Mouse (Mus musculus) kidney, adult 2 months (tissue): ENCODE measurements at regions not wholly inside any gene's neighbourhood (a gene's known extent, or its start where the extent isn't known, plus 50 kb on each side); places are given as distances from the start of the nearest gene placed in this dataset.
A peak's percentile ranks its signal among the peaks of the same experiment; 100 is the strongest.

Experiments used
- DNase-seq: peaks from one replicate; pipeline ENCODE4 v3.0.0; 2021
- H3K27ac ChIP-seq: fragments of 200-500 bp; 2 replicates; pipeline ENCODE4 v1.5.1; 2012; ENCODE audit warnings: low read depth, low read length, control low read depth, inconsistent platforms; ENCODE audit not compliant: insufficient read depth
- H3K27me3 ChIP-seq: fragments of 200-500 bp; replicated peaks from 2 replicates; pipeline ENCODE4 v1.6.1; 2012; ENCODE audit warnings: mild to moderate bottlenecking, moderate library complexity, low read length, inconsistent platforms; ENCODE audit not compliant: control insufficient read depth, insufficient read depth
- H3K36me3 ChIP-seq: fragments of 200-500 bp; 2 replicates; pipeline ENCODE4 v1.6.1; 2012; ENCODE audit warnings: mild to moderate bottlenecking, moderate library complexity, low read length, inconsistent platforms; ENCODE audit not compliant: control insufficient read depth, insufficient read depth
- H3K4me1 ChIP-seq: fragments of 200-500 bp; 2 replicates; pipeline ENCODE4 v1.6.1; 2011; ENCODE audit warnings: low read length; ENCODE audit not compliant: control insufficient read depth, insufficient read depth
- H3K4me3 ChIP-seq: fragments of 200-500 bp; 2 replicates; pipeline ENCODE4 v1.5.1; 2011; ENCODE audit warnings: mild to moderate bottlenecking, low read depth, low read length, control low read depth; ENCODE audit not compliant: insufficient read depth
- CTCF ChIP-seq: fragments of 200-500 bp; conservative IDR thresholded peaks from 2 replicates; pipeline ENCODE4 v1.5.1; 2011; ENCODE audit warnings: low read depth, mild to moderate bottlenecking, control low read depth, low read length, moderate library complexity, mixed read lengths; ENCODE audit not compliant: insufficient read depth, insufficient read length
- POLR2A ChIP-seq: fragments of 200-500 bp; IDR thresholded peaks from one replicate; pipeline ENCODE4 v1.6.1; 2011; ENCODE audit warnings: low read depth, low read length, control low read depth
- whole genome bisulfite sequencing: fragments of 180-500 bp; shearing (Covaris S2); methylation state at CpG from one replicate; pipeline ENCODE4 v1.1.7; 2018; 5-methylcytosine and 5-hydroxymethylcytosine counted together

DNA sequence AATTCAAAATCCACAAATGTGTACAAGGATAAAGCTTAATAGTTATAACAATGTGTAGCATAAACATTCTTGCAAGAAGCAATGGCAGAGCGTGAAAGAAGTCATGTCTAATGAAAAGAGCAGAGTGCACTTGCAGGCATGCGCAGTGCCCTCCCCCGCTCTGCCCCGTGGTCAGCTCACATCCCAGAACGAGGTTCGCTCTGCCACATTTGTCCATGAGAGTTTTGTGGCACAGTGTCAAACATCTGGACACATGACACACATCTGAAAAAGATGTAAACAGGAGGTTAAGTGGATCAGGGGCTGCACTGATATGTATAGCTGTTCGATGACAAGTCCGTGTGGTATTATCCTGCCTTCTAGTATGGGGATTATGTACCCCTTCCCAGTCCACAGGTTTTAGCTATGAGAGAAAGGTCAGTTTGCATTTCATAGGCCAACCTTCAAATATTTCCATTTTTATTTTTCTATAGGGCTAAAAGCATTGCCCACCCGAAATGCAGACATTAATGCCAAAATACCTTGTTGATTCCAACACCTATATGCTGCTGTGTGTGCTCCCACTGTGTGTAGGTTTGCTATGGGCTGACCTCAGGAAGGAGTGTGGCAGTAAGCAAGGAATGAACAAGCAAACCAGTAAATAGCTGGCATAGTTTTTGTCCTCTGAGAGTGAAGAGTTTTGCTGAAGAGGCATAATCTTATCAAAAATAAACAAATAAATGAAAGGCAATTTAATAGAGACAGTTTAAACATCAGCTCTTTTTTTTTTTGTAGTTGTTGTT lies 160.7 kb upstream of the Ccdc54 start:
- WGBS: 66% methylated on average over 9 of the region's 9 CpGs
- Histone ChIP-seq H3K4me1 (peaks cover 13% of the 10 kb centered on the region), H3K4me3 (no peak overlapping the region), H3K27ac (peak overlapping the region; percentile 99), H3K27me3 (no peaks in the 10 kb centered on the region), H3K36me3 (no peaks in the 10 kb centered on the region)
- peak; percentile 6 for DNase-seq
- no peak for TF ChIP-seq POLR2A
- TF ChIP-seq CTCF: no peak

DNA sequence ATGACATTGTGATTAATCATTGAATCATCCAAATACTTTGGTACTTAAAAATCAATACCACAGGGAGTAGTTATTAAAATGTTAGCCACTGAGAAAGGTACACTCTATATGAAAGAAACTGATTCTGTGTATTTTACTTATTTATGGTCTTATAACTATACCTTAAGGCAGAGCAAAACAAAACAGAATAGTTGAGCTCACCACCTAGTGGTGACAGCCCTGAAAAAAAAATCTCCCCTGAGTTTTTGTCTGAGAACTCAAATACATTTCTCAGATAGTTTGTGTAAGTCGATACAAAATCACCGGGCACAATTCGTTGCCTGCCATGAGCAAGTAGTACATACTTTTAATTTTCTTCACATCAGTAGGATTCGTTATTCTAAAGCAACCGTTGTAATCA lies 156.7 kb upstream of the Ccdc54 start:
- WGBS: 91% methylated on average over 5 of the region's 5 CpGs
- Histone ChIP-seq H3K4me3 (no peak overlapping the region), H3K27me3 (no peaks in the 10 kb centered on the region), H3K4me1 (peaks cover 5% of the 10 kb centered on the region; the same call in 1 of the 2 replicates), H3K27ac (no peak overlapping the region), H3K36me3 (no peaks in the 10 kb centered on the region)
- no peak for TF ChIP-seq CTCF
- TF ChIP-seq POLR2A: no peak
- DNase-seq: no peak

DNA sequence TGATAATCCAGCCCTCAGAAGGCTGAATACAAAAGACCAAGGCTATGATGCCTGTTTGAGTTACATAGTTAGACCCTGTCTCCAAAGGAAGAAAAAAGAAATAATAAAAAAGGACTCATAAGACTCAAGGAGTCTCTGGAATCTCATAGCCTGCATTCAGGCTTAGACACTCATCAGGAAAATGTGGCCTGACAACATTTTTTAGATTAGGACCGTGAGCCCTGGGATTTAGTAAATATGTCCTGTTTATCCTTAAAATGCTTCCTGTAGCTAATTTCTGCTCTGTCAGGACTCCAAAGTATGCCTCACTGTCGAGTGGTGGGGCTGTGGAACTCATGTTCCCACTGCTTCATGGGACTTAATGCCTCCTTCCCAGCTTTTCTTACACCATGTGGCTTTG lies 154.8 kb upstream of the Ccdc54 start:
- no peak for DNase-seq
- TF ChIP-seq CTCF: no peak
- TF ChIP-seq POLR2A: no peak
- H3K36me3 ChIP-seq: no peaks in the 10 kb centered on the region
- H3K27ac ChIP-seq: no peak overlapping the region
- H3K4me1 ChIP-seq: no peaks in the 10 kb centered on the region
- H3K4me3 ChIP-seq: no peak overlapping the region
- WGBS: 51% methylated on average over 2 of the region's 2 CpGs
- H3K27me3 ChIP-seq: no peaks in the 10 kb centered on the region

DNA sequence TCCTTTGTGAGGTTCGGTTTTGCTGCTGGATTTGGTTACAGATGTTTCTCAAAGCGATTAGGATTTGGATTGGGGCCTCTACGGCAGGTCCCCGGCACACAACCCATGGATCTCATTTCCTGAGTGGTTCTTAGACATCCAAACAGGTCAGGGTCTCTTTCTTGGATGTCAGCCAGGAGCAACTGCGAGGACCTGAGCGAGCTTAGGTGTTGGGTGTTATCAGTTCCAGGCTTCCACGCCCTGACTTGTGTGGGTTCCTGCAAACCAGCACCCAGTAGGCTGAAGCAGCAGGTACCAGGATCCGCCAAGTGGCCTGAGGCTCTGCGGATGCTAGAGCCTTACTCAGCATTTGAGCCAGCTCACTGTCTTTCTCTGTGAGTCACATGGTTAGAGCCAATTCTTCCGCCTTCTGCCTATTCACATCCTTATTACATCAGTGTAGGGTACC lies 146.5 kb upstream of the Ccdc54 start:
- peak; percentile 30 for DNase-seq
- H3K27ac ChIP-seq: peak overlapping the region; percentile 19; the same call in 1 of the 2 replicates
- WGBS: 28% methylated on average over 10 of the region's 10 CpGs
- H3K36me3 ChIP-seq: no peaks in the 10 kb centered on the region
- no peaks in the 10 kb centered on the region for H3K27me3 ChIP-seq
- 0 out of 2 replicates have a peak, but pooled peaks cover 5% of the 10 kb centered on the region for H3K4me1 ChIP-seq
- H3K4me3 ChIP-seq: peak overlapping the region; percentile 45
- no peak for TF ChIP-seq POLR2A
- TF ChIP-seq CTCF: no peak

DNA sequence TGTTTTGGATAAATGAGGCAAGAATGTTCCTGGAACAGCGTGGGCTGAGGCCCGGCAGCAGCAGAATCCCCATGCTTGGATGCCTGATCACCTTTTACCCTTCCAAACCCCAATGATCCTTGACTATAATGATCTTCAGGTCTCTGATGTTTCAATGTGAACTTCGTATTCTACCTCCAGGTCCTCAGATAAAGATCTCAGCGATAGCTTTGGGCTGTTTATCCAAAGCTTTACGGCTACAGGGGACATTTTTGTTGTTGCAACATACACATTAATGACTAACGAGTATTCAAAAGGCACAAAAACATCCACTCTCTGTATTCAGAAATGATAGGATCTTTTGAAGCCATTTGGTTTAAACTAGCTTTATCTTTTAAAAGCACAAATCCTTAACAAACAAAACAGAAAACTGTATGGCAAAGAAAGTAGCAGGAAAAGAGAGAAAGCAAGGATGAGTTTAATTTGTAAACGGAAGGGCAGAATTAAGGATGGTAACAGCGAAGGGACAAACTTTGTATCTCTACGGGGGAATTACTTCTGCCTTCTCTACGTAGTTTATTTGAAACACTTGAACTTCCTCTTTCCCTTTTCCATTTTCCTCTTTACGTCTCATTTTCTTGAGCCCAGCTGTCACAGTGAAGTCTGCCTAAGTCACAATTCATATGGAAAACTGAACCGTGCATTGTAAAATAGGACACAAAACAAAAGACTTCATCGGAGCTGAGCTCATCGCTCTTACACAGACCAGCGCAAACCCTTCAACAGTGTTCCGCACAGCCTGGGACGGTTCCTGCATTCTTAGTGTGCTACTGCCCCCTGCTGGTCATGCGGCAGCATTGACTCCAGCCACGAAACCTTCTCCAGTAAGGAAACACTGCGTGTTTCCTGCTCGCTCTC lies 145.4 kb upstream of the Ccdc54 start:
- TF ChIP-seq POLR2A: peak; percentile 12
- peak; percentile 100 for TF ChIP-seq CTCF
- H3K27ac ChIP-seq: peak overlapping the region; percentile 19; the same call in 1 of the 2 replicates
- WGBS: 6% methylated on average over 21 of the region's 21 CpGs
- H3K27me3 ChIP-seq: no peaks in the 10 kb centered on the region
- H3K4me1 ChIP-seq: 0 out of 2 replicates have a peak, but pooled peaks cover 5% of the 10 kb centered on the region
- H3K36me3 ChIP-seq: no peaks in the 10 kb centered on the region
- H3K4me3 ChIP-seq: peak overlapping the region; percentile 33
- peak; percentile 94 for DNase-seq

DNA sequence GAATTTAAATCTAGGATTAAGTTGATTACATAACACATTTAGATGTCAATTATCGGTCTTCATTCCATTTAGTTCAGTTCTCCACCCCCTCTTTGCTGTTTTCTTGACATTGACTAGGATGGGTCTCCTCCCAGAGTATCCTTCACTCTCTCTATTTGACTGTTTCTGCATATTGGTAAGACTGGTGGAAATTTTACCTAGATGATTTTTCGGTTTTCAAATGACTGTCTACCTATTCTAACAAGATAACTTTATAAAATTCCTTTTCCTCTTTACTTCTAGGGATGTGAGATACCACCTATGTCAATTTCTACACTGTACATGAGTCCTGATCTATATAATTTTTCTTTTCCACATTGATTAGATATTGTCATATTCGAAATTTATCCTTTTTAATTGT lies 142.4 kb upstream of the Ccdc54 start:
- TF ChIP-seq CTCF (no peak), POLR2A (no peak)
- H3K27me3 ChIP-seq: no peaks in the 10 kb centered on the region
- 97% methylated on average over 3 of the region's 3 CpGs for WGBS

More for the DNA sequence above, 142.4 kb upstream of the Ccdc54 start:
- Histone ChIP-seq H3K36me3 (no peaks in the 10 kb centered on the region), H3K4me3 (no peak overlapping the region), H3K4me1 (0 out of 2 replicates have a peak, but pooled peaks cover 5% of the 10 kb centered on the region), H3K27ac (no peak overlapping the region)
- DNase-seq: no peak
